Mouse (Mus musculus): ENCODE results near the gene Rnf220.

Gene Rnf220

GRCm38 (mm10) chr4:117267831-117268437 lies 228.9 kb downstream of the Rnf220 start:
- no peak for DNase-seq (ENCODE audit: low read depth)

GRCm38 (mm10) chr4:117267284-117267683 lies 229.6 kb downstream of the Rnf220 start:
- peak; percentile 75 for DNase-seq (ENCODE audit: low read depth)

GRCm38 (mm10) chr4:117262987-117263386 lies 233.9 kb downstream of the Rnf220 start:
- DNase-seq (ENCODE audit: low read depth), result no peak

GRCm38 (mm10) chr4:117262101-117262913 lies 234.5 kb downstream of the Rnf220 start:
- DNase-seq (ENCODE audit: low read depth), result no peak

GRCm38 (mm10) chr4:117261222-117261621 lies 235.6 kb downstream of the Rnf220 start:
- no peak for DNase-seq (ENCODE audit: low read depth)

GRCm38 (mm10) chr4:117259909-117260308 lies 236.9 kb downstream of the Rnf220 start:
- DNase-seq (ENCODE audit: low read depth), result peak; percentile 44

GRCm38 (mm10) chr4:117254672-117255071 lies 242.2 kb downstream of the Rnf220 start:
- no peak for DNase-seq (ENCODE audit: low read depth)

- peak; percentile 58 for DNase-seq (ENCODE audit: low read depth)
Observed at GRCm38 (mm10) chr4:117254017-117254627, 242.7 kb downstream of the Rnf220 start.

GRCm38 (mm10) chr4:117253218-117254016 lies 243.4 kb downstream of the Rnf220 start:
- DNase-seq (ENCODE audit: low read depth), result peak; percentile 70

- DNase-seq (ENCODE audit: low read depth), result no peak
Observed at GRCm38 (mm10) chr4:117252755-117253154, 244.1 kb downstream of the Rnf220 start.

- no peak for DNase-seq (ENCODE audit: low read depth)
Observed at GRCm38 (mm10) chr4:117252351-117252750, 244.5 kb downstream of the Rnf220 start.

- peak; percentile 85 for DNase-seq (ENCODE audit: low read depth)
Observed at GRCm38 (mm10) chr4:117251801-117252316, 245.0 kb downstream of the Rnf220 start, which contains the start of the genes Tmem53 and Armh1. Gene Tmem53 (plus strand): TSS chr4:117251951. Gene Armh1 (minus strand): TSS chr4:117252125.

GRCm38 (mm10) chr4:117250982-117251381 lies 245.9 kb downstream of the Rnf220 start:
- no peak for DNase-seq (ENCODE audit: low read depth)

GRCm38 (mm10) chr4:117240867-117241266 lies 256.0 kb downstream of the Rnf220 start:
- no peak for DNase-seq (ENCODE audit: low read depth)

GRCm38 (mm10) chr4:117239153-117239552 lies 257.7 kb downstream of the Rnf220 start:
- no peak for DNase-seq (ENCODE audit: low read depth)

GRCm38 (mm10) chr4:117235822-117236221 lies 261.0 kb downstream of the Rnf220 start:
- no peak for DNase-seq (ENCODE audit: low read depth)

- no peak for DNase-seq (ENCODE audit: low read depth)
Observed at GRCm38 (mm10) chr4:117234166-117234741, 262.6 kb downstream of the Rnf220 start.

- DNase-seq (ENCODE audit: low read depth), result no peak
Observed at GRCm38 (mm10) chr4:117231208-117231607, 265.6 kb downstream of the Rnf220 start.

- DNase-seq (ENCODE audit: low read depth), result peak; percentile 67
Observed at GRCm38 (mm10) chr4:117230331-117230730, 266.5 kb downstream of the Rnf220 start.

- DNase-seq (ENCODE audit: low read depth), result no peak
Observed at GRCm38 (mm10) chr4:117229590-117229989, 267.3 kb downstream of the Rnf220 start.

GRCm38 (mm10) chr4:117225250-117225649 lies 271.6 kb downstream of the Rnf220 start:
- no peak for DNase-seq (ENCODE audit: low read depth)

Measured in 416B (cell line).